Mouse (Mus musculus): ENCODE data around the gene Gm16485. TPM values are rescaled to one million over a fixed set of nuclear protein-coding genes. Genes with fewer than 3 reads are reported as not detected.

The Gm16485 gene
- total RNA-seq (2014; rRNA removed) = 0.54 and 1.3 TPM in 2 replicates
- polyA plus RNA-seq (2015; fragmentation: Nextera tagmentation; extraction: Ambion mirVana) = 0.08 and 0.33 TPM in 2 replicates

GRCm38 (mm10) chr9:8971491-8971890 is at the start of gene Gm16485:
TSS of gene Gm16485 (plus strand) at chr9:8971791.
- TF ChIP-seq CTCF (IDR thresholded peaks at IDR 0.05; ENCODE audit: low read depth) = no peak
- Histone ChIP-seq H3K9me3 (ENCODE audit: low read length) (no peaks in the 10 kb centered on the region), H3K9ac (no peak within 1 kb of the TSS), H3K4me2 (ENCODE audit: low read depth) (no peak within 1 kb of the TSS), H3K27me3 (ENCODE audit: insufficient read depth, low read length) (no peaks in the 10 kb centered on the region), H3K4me1 (ENCODE audit: insufficient read depth) (no peaks in the 10 kb centered on the region), H3K36me3 (ENCODE audit: insufficient read depth) (no peaks in the 10 kb centered on the region), H3K27ac (ENCODE audit: low read depth, low read length) (no peak within 1 kb of the TSS), H3K4me3 (ENCODE audit: low read depth, low read length) (no peak within 1 kb of the TSS)
- ATAC-seq (no peak), DNase-seq (no peak)
- WGBS = 72% methylated on average over 2 of the region's 2 CpGs

GRCm38 (mm10) chr9:8927561-8927960 is 44.0 kb upstream of the Gm16485 start:
- H3K27me3 ChIP-seq (ENCODE audit: insufficient read depth, low read length) = no peaks in the 10 kb centered on the region
- no peak overlapping the region for H3K4me3 ChIP-seq (ENCODE audit: low read depth, low read length)
- no peaks in the 10 kb centered on the region for H3K36me3 ChIP-seq (ENCODE audit: insufficient read depth)
- no peak for TF ChIP-seq CTCF (IDR thresholded peaks at IDR 0.05; ENCODE audit: low read depth)
- H3K27ac ChIP-seq (ENCODE audit: low read depth, low read length) = no peak overlapping the region
- no peaks in the 10 kb centered on the region for H3K4me1 ChIP-seq (ENCODE audit: insufficient read depth)
- WGBS = 88% methylated on average over 2 of the region's 2 CpGs
- H3K4me2 ChIP-seq (ENCODE audit: low read depth) = no peak overlapping the region
- no peaks in the 10 kb centered on the region for H3K9me3 ChIP-seq (ENCODE audit: low read length)
- no peak for DNase-seq
- ATAC-seq = no peak
- no peak overlapping the region for H3K9ac ChIP-seq

GRCm38 (mm10) chr9:8937753-8938152 is 33.8 kb upstream of the Gm16485 start:
- no peaks in the 10 kb centered on the region for H3K4me1 ChIP-seq (ENCODE audit: insufficient read depth)
- no peak overlapping the region for H3K9ac ChIP-seq
- H3K4me3 ChIP-seq (ENCODE audit: low read depth, low read length) = no peak overlapping the region
- H3K27ac ChIP-seq (ENCODE audit: low read depth, low read length) = no peak overlapping the region
- no peak overlapping the region for H3K4me2 ChIP-seq (ENCODE audit: low read depth)
- H3K27me3 ChIP-seq (ENCODE audit: insufficient read depth, low read length) = no peaks in the 10 kb centered on the region
- H3K9me3 ChIP-seq (ENCODE audit: low read length) = no peaks in the 10 kb centered on the region
- WGBS = 48% methylated on average over 1 of the region's 1 CpGs
- DNase-seq = no peak
- ATAC-seq = no peak
- no peak for TF ChIP-seq CTCF (IDR thresholded peaks at IDR 0.05; ENCODE audit: low read depth)
- H3K36me3 ChIP-seq (ENCODE audit: insufficient read depth) = no peaks in the 10 kb centered on the region

GRCm38 (mm10) chr9:8953306-8953705 is 18.3 kb upstream of the Gm16485 start:
- Histone ChIP-seq H3K9me3 (ENCODE audit: low read length) (no peaks in the 10 kb centered on the region), H3K9ac (no peak overlapping the region), H3K4me1 (ENCODE audit: insufficient read depth) (no peaks in the 10 kb centered on the region), H3K4me3 (ENCODE audit: low read depth, low read length) (no peak overlapping the region), H3K4me2 (ENCODE audit: low read depth) (no peak overlapping the region), H3K36me3 (ENCODE audit: insufficient read depth) (no peaks in the 10 kb centered on the region), H3K27ac (ENCODE audit: low read depth, low read length) (no peak overlapping the region), H3K27me3 (ENCODE audit: insufficient read depth, low read length) (no peaks in the 10 kb centered on the region)
- TF ChIP-seq CTCF (IDR thresholded peaks at IDR 0.05; ENCODE audit: low read depth) = no peak
- ATAC-seq = no peak
- DNase-seq = no peak

- no peak overlapping the region for H3K27ac ChIP-seq (ENCODE audit: low read depth, low read length)
- peak; percentile 62 for TF ChIP-seq CTCF (IDR thresholded peaks at IDR 0.05; ENCODE audit: low read depth)
- peak; percentile 21 for DNase-seq
- H3K4me3 ChIP-seq (ENCODE audit: low read depth, low read length) = no peak overlapping the region
- H3K27me3 ChIP-seq (ENCODE audit: insufficient read depth, low read length) = no peaks in the 10 kb centered on the region
- ATAC-seq = no peak
- no peaks in the 10 kb centered on the region for H3K36me3 ChIP-seq (ENCODE audit: insufficient read depth)
- no peaks in the 10 kb centered on the region for H3K4me1 ChIP-seq (ENCODE audit: insufficient read depth)
- WGBS = 75% methylated on average over 8 of the region's 8 CpGs
- H3K9ac ChIP-seq = no peak overlapping the region
- no peak overlapping the region for H3K4me2 ChIP-seq (ENCODE audit: low read depth)
- no peaks in the 10 kb centered on the region for H3K9me3 ChIP-seq (ENCODE audit: low read length)
These were observed 7.0 kb upstream of the Gm16485 start for GRCm38 (mm10) chr9:8964512-8965133.

GRCm38 (mm10) chr9:8970240-8970639 is 1.4 kb upstream of the Gm16485 start:
- H3K4me1 ChIP-seq (ENCODE audit: insufficient read depth) = no peaks in the 10 kb centered on the region
- no peak for TF ChIP-seq CTCF (IDR thresholded peaks at IDR 0.05; ENCODE audit: low read depth)
- no peaks in the 10 kb centered on the region for H3K9me3 ChIP-seq (ENCODE audit: low read length)
- no peak overlapping the region for H3K9ac ChIP-seq
- H3K27me3 ChIP-seq (ENCODE audit: insufficient read depth, low read length) = no peaks in the 10 kb centered on the region
- WGBS = 36% methylated on average over 7 of the region's 7 CpGs
- no peak for DNase-seq
- H3K4me3 ChIP-seq (ENCODE audit: low read depth, low read length) = no peak overlapping the region
- no peak overlapping the region for H3K27ac ChIP-seq (ENCODE audit: low read depth, low read length)
- no peaks in the 10 kb centered on the region for H3K36me3 ChIP-seq (ENCODE audit: insufficient read depth)
- no peak for ATAC-seq
- no peak overlapping the region for H3K4me2 ChIP-seq (ENCODE audit: low read depth)

GRCm38 (mm10) chr9:8977775-8978174 is 6.2 kb downstream of the Gm16485 start:
- DNase-seq (peak; percentile 50), ATAC-seq (peak; percentile 74)
- 13% methylated on average over 2 of the region's 2 CpGs for WGBS
- Histone ChIP-seq H3K9ac (no peak overlapping the region), H3K4me2 (ENCODE audit: low read depth) (no peak overlapping the region), H3K27ac (ENCODE audit: low read depth, low read length) (no peak overlapping the region), H3K27me3 (ENCODE audit: insufficient read depth, low read length) (no peaks in the 10 kb centered on the region), H3K4me3 (ENCODE audit: low read depth, low read length) (no peak overlapping the region), H3K4me1 (ENCODE audit: insufficient read depth) (no peaks in the 10 kb centered on the region; the same call in 1 of the 2 replicates), H3K36me3 (ENCODE audit: insufficient read depth) (no peaks in the 10 kb centered on the region), H3K9me3 (ENCODE audit: low read length) (no peaks in the 10 kb centered on the region)
- no peak for TF ChIP-seq CTCF (IDR thresholded peaks at IDR 0.05; ENCODE audit: low read depth)

Data from forebrain, postnatal 0 days (tissue).